Mouse (Mus musculus): ENCODE results near the gene Alpk1. TPM values are rescaled to one million over a fixed set of nuclear protein-coding genes. Genes with fewer than 3 reads are reported as not detected.
"Not testable (repeated sequence)": the region's sequence is repeated elsewhere in the genome, so short reads cannot be mapped to it uniquely, and the experiment has no call there.

Gene Alpk1
- polyA plus RNA-seq, 1 experiment from 2014 or later: 0.61 TPM

GRCm38 (mm10) chr3:127788038-127788437, 7.7 kb upstream of the Alpk1 start:
- Histone ChIP-seq H3K4me1 (replicated peaks; ENCODE audit: insufficient read depth, low read length) (peaks cover 4% of the 10 kb centered on the region; the same call in 1 of the 2 replicates), H3K9ac (ENCODE audit: low read depth, low read length) (no peak overlapping the region), H3K4me2 (ENCODE audit: low read length) (no peak overlapping the region), H3K27ac (no peak overlapping the region), H3K36me3 (ENCODE audit: insufficient read depth, low read length) (no peaks in the 10 kb centered on the region), H3K4me3 (replicated peaks; ENCODE audit: low read depth, low read length) (no peak overlapping the region), H3K27me3 (ENCODE audit: insufficient read depth, low read length) (no peaks in the 10 kb centered on the region), H3K9me3 (replicated peaks; ENCODE audit: low read length) (no peaks in the 10 kb centered on the region)
- TF ChIP-seq CTCF (IDR thresholded peaks at IDR 0.05; ENCODE audit: low read depth): no peak
- DNase-seq (ENCODE audit: low spot score) (no peak), ATAC-seq (replicated peaks; ENCODE audit: low FRiP score, low read depth) (no peak)
- 59% methylated on average over 7 of the region's 7 CpGs for WGBS

GRCm38 (mm10) chr3:127787032-127787431, 6.7 kb upstream of the Alpk1 start:
- Histone ChIP-seq H3K4me3 (replicated peaks; ENCODE audit: low read depth, low read length) (no peak overlapping the region), H3K4me1 (replicated peaks; ENCODE audit: insufficient read depth, low read length) (peaks cover 4% of the 10 kb centered on the region; the same call in 1 of the 2 replicates), H3K9ac (ENCODE audit: low read depth, low read length) (no peak overlapping the region), H3K4me2 (ENCODE audit: low read length) (no peak overlapping the region), H3K36me3 (ENCODE audit: insufficient read depth, low read length) (no peaks in the 10 kb centered on the region), H3K9me3 (replicated peaks; ENCODE audit: low read length) (no peaks in the 10 kb centered on the region), H3K27me3 (ENCODE audit: insufficient read depth, low read length) (no peaks in the 10 kb centered on the region), H3K27ac (no peak overlapping the region)
- TF ChIP-seq CTCF (IDR thresholded peaks at IDR 0.05; ENCODE audit: low read depth): no peak
- DNase-seq (ENCODE audit: low spot score) (no peak), ATAC-seq (replicated peaks; ENCODE audit: low FRiP score, low read depth) (no peak)

GRCm38 (mm10) chr3:127783680-127784079, 3.4 kb upstream of the Alpk1 start:
- not testable (repeated sequence) for DNase-seq (ENCODE audit: low spot score); H3K36me3 ChIP-seq (ENCODE audit: insufficient read depth, low read length); H3K9ac ChIP-seq (ENCODE audit: low read depth, low read length); H3K4me3 ChIP-seq (replicated peaks; ENCODE audit: low read depth, low read length); H3K9me3 ChIP-seq (replicated peaks; ENCODE audit: low read length); H3K27me3 ChIP-seq (ENCODE audit: insufficient read depth, low read length); H3K4me1 ChIP-seq (replicated peaks; ENCODE audit: insufficient read depth, low read length); H3K4me2 ChIP-seq (ENCODE audit: low read length); ATAC-seq (replicated peaks; ENCODE audit: low FRiP score, low read depth); H3K27ac ChIP-seq
- WGBS: 96% methylated on average over 8 of the region's 8 CpGs

GRCm38 (mm10) chr3:127782921-127783320, 2.6 kb upstream of the Alpk1 start:
- 75% methylated on average over 6 of the region's 6 CpGs for WGBS
- Histone ChIP-seq H3K36me3 (ENCODE audit: insufficient read depth, low read length) (no peaks in the 10 kb centered on the region), H3K27ac (no peak overlapping the region), H3K4me2 (ENCODE audit: low read length) (no peak overlapping the region), H3K4me3 (replicated peaks; ENCODE audit: low read depth, low read length) (no peak overlapping the region), H3K9me3 (replicated peaks; ENCODE audit: low read length) (no peaks in the 10 kb centered on the region), H3K27me3 (ENCODE audit: insufficient read depth, low read length) (no peaks in the 10 kb centered on the region), H3K4me1 (replicated peaks; ENCODE audit: insufficient read depth, low read length) (no peaks in the 10 kb centered on the region), H3K9ac (ENCODE audit: low read depth, low read length) (no peak overlapping the region)
- DNase-seq (ENCODE audit: low spot score) (no peak), ATAC-seq (replicated peaks; ENCODE audit: low FRiP score, low read depth) (no peak)
- TF ChIP-seq CTCF (IDR thresholded peaks at IDR 0.05; ENCODE audit: low read depth): no peak

GRCm38 (mm10) chr3:127780921-127781320, 594 bp upstream of the Alpk1 start:
- Histone ChIP-seq H3K9ac (ENCODE audit: low read depth, low read length) (no peak overlapping the region), H3K4me2 (ENCODE audit: low read length) (no peak overlapping the region), H3K4me3 (replicated peaks; ENCODE audit: low read depth, low read length) (no peak overlapping the region), H3K36me3 (ENCODE audit: insufficient read depth, low read length) (no peaks in the 10 kb centered on the region), H3K27ac (no peak overlapping the region), H3K27me3 (ENCODE audit: insufficient read depth, low read length) (no peaks in the 10 kb centered on the region), H3K4me1 (replicated peaks; ENCODE audit: insufficient read depth, low read length) (no peaks in the 10 kb centered on the region), H3K9me3 (replicated peaks; ENCODE audit: low read length) (no peaks in the 10 kb centered on the region)
- no peak for TF ChIP-seq CTCF (IDR thresholded peaks at IDR 0.05; ENCODE audit: low read depth)
- DNase-seq (ENCODE audit: low spot score): no peak
- 74% methylated on average over 9 of the region's 9 CpGs for WGBS
- ATAC-seq (replicated peaks; ENCODE audit: low FRiP score, low read depth): no peak

DNA sequence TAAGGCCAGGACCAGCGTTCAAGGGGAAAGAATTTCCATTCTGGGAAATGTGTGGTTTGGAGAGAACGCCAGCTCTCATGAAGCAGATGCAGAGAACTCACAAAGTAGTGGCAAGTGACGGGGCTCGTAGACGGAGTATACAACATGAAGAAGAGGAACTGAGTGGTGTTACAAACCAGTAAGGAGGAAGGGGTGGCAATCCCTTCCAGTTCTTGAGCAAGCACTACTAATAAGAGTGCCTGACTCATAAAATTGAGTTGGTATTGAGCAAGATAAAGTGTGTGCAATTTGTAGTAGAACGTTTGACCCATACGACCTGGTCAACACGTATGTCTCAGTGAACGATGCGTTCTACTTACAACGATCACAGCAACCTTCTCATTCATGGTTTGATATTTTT, 11.2 kb downstream of the Alpk1 start:
- no peak overlapping the region for H3K4me3 ChIP-seq (replicated peaks; ENCODE audit: low read depth, low read length)
- no peak overlapping the region for H3K4me2 ChIP-seq (ENCODE audit: low read length)
- ATAC-seq (replicated peaks; ENCODE audit: low FRiP score, low read depth) (no peak), DNase-seq (ENCODE audit: low spot score) (no peak)
- no peaks in the 10 kb centered on the region for H3K36me3 ChIP-seq (ENCODE audit: insufficient read depth, low read length)
- no peaks in the 10 kb centered on the region for H3K9me3 ChIP-seq (replicated peaks; ENCODE audit: low read length)
- 89% methylated on average over 11 of the region's 11 CpGs for whole genome bisulfite sequencing
- H3K4me1 ChIP-seq (replicated peaks; ENCODE audit: insufficient read depth, low read length): no peaks in the 10 kb centered on the region
- no peak overlapping the region for H3K9ac ChIP-seq (ENCODE audit: low read depth, low read length)
- TF ChIP-seq CTCF (IDR thresholded peaks at IDR 0.05; ENCODE audit: low read depth): no peak
- no peaks in the 10 kb centered on the region for H3K27me3 ChIP-seq (ENCODE audit: insufficient read depth, low read length)
- no peak overlapping the region for H3K27ac ChIP-seq

- ATAC-seq (replicated peaks; ENCODE audit: low FRiP score, low read depth) (no peak), DNase-seq (ENCODE audit: low spot score) (no peak)
- Histone ChIP-seq H3K9ac (ENCODE audit: low read depth, low read length) (no peak overlapping the region), H3K36me3 (ENCODE audit: insufficient read depth, low read length) (no peaks in the 10 kb centered on the region), H3K27ac (no peak overlapping the region), H3K4me3 (replicated peaks; ENCODE audit: low read depth, low read length) (no peak overlapping the region), H3K9me3 (replicated peaks; ENCODE audit: low read length) (no peaks in the 10 kb centered on the region), H3K4me2 (ENCODE audit: low read length) (no peak overlapping the region), H3K4me1 (replicated peaks; ENCODE audit: insufficient read depth, low read length) (no peaks in the 10 kb centered on the region), H3K27me3 (ENCODE audit: insufficient read depth, low read length) (no peaks in the 10 kb centered on the region)
- 69% methylated on average over 3 of the region's 3 CpGs for WGBS
- TF ChIP-seq CTCF (IDR thresholded peaks at IDR 0.05; ENCODE audit: low read depth): no peak
These were observed 14.4 kb downstream of the Alpk1 start for GRCm38 (mm10) chr3:127765971-127766370.

Data from kidney, postnatal 0 days (tissue).